Mouse (Mus musculus) T-cell, adult 2 months (primary cell): ENCODE results near the gene Jsrp1.

Experiments used
- DNase-seq: peaks from one replicate; pipeline ENCODE4 v3.0.0; 2022; ENCODE audit warnings: low spot score

The Jsrp1 gene

GRCm38 (mm10) chr10:80792175-80793032 is 20.9 kb downstream of the Jsrp1 start:
- DNase-seq = peak; percentile 15

- DNase-seq = no peak
These were observed 21.7 kb downstream of the Jsrp1 start for GRCm38 (mm10) chr10:80791476-80792174.

DNA sequence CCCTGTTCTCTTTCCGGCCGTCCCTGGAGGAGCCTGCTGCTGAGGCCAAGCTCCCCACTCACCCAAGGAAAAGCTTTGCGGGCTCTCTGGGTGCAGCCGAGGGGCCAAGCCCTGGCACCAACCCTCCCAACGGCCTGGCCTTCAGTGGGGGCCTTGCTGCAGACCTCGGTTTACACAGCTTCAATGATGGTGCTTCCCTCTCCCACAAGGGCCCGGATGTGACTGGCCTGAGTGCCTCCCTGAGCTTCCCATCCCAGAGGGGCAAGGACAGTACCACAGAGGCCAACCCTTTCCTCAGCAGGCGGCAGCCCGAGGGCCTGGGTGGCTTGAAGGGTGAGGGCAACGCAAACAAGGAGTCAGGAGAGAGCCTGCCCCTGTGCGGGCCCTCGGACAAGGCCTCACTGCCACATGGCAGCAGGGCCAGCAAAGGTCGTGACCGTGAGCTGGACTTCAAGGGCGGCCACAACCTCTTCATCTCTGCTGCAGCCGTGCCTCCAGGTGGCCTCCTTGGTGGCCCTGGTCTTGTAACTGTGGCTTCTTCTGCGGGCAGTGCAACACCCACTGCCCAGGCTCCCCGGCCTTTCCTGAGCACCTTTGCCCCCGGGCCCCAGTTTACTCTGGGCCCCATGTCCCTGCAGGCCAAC is 22.4 kb downstream of the Jsrp1 start:
- DNase-seq = no peak

- no peak for DNase-seq
These were observed 25.8 kb downstream of the Jsrp1 start for GRCm38 (mm10) chr10:80787517-80787916.

GRCm38 (mm10) chr10:80785963-80786362 is 27.3 kb downstream of the Jsrp1 start:
- DNase-seq = no peak

DNA sequence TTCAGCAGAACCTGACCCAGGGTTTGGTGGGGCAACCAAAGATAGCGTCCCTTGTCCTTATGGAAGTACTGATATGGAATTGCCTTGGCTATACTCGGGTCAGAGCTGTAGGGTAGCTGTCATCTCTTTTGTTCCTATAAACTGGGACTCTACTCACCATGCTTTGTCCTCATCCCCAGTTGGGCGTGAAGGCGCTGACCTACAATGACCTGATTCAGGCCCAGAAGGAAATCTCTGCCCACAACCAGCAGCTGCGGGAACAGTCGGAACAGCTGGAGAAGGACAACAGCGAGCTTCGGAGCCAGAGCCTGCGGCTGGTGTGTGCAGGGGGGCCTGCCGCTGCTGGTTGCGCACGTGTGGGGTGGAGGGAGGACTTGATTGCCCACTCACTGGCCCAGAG is 28.4 kb downstream of the Jsrp1 start:
- no peak for DNase-seq

DNA sequence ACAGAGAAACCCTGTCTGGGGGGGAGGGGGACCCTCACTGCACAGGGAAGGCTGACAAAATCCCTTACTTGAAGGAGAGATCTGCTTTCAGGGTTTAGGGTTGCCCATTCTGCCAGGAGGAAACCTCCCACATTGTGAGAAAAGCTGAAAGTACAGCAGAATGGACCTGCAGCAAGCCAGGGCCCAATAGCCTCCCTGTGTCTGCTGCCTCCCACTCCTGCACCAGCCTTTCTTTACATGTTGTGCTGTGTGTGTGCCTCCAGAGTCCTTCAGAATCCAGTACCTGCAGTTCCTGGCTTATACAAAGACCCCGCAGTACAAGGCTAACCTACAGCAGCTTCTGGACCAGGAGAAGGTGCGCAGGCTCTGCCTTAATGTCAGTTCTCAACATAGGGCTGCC is 29.0 kb downstream of the Jsrp1 start:
- DNase-seq = no peak

GRCm38 (mm10) chr10:80779565-80779964 is 33.7 kb downstream of the Jsrp1 start:
- no peak for DNase-seq

DNA sequence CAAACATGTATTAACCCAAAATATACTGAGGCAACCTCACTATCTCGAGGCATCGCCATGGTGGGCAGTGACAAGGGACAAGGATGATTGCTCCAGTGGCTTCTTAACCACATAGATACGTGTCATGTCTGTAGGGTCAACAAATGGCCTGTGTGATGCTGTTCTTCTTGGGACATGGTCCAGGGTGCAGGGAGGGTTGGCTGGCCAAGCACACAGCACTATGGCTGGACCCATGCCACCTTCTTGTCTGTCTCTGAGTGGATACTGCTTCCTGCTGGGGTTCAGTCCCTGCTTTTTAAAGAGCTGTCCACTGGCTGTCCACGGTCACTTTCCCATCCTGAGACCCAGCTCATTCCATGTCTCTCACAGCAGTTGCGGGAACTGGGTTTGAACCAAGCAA is 36.2 kb downstream of the Jsrp1 start:
- no peak for DNase-seq

DNA sequence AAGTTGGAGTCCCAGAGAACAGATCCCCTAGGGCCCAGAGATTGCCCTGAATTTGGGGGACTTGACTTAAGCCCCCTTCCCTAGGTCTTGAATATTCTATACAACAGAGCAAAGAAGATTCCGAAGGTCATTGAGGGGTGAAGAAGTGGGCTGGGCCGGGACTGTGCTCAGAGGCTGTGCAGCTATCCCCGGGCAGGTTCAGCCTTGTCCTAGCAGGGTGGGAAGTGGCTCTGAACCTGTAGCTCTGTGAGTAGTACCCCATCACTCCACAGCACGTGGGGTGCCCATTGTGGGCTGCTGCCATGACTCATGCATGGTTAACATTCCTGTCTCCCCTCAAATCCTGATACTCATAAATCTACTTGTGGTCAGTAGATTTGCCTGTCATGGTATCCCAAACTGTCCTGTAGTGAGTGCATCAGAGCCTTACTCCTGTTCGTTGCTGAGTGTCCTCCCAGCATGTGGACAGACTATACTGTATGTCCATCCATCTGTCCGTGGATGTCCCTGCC is 36.9 kb downstream of the Jsrp1 start:
- no peak for DNase-seq

GRCm38 (mm10) chr10:80775731-80776130 is 37.6 kb downstream of the Jsrp1 start:
- DNase-seq = no peak

GRCm38 (mm10) chr10:80774981-80775380 is 38.3 kb downstream of the Jsrp1 start:
- DNase-seq = no peak

GRCm38 (mm10) chr10:80774549-80774948 is 38.7 kb downstream of the Jsrp1 start:
- peak; percentile 57 for DNase-seq

DNA sequence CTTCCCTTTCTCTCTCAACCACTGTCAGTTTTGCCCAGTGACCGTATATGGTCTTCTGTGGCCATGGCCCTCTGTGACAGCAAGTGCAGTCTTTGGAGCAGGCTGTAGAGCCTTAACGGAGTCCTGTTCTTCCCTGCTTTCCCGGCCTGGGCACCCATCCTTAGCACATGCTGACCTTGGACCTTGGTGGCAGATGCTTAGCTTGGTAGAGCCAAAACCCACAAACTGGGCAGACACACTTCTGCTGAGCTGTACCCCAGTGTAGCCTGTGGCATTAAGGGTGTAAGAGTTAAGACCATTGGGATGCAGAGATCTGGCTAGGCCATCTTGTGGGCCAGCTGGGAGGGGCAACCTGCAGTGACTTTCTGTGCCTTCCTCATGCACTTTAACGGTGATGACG is 39.5 kb downstream of the Jsrp1 start:
- no peak for DNase-seq

GRCm38 (mm10) chr10:80768365-80768764 is 44.9 kb downstream of the Jsrp1 start:
- DNase-seq = no peak

- no peak for DNase-seq
These were observed 47.0 kb downstream of the Jsrp1 start for GRCm38 (mm10) chr10:80766161-80766815.

DNA sequence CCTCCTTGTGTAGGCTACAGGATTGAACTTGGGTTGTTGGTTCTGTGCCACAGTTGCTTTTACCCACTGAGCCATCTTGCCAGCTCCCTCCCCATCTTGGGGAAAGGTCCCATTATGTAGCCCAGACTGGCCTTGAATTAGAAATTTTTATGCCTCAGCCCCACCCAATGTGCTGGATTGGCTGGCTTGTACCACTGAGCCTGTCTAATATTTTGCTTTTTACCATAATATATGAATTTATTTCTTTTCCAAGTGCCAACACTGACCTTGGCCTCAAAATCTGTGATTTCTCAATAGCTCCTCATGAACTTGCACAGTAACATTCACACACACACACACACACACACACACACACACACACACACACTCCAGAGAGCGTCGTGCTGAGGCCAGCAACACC is 47.6 kb downstream of the Jsrp1 start:
- DNase-seq = no peak

DNA sequence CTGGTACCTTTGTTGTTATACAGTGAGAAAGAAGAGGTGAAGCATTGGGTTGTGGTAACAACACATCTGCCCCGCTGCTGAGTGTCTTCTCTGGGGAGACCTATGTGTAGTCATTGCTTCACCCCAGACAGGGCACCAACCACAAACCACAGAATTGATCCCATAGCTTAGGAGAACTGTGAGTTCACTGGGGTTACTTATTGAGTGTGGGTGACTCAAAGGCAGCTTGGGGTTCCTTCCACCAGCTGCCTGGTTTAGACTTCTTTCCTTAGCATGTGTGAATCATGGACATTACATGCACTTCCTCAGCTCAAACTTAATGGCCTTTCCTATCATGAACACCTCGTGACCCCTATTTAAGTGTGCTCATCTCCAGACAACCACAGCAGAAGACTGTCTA is 49.8 kb downstream of the Jsrp1 start:
- peak; percentile 45 for DNase-seq

DNA sequence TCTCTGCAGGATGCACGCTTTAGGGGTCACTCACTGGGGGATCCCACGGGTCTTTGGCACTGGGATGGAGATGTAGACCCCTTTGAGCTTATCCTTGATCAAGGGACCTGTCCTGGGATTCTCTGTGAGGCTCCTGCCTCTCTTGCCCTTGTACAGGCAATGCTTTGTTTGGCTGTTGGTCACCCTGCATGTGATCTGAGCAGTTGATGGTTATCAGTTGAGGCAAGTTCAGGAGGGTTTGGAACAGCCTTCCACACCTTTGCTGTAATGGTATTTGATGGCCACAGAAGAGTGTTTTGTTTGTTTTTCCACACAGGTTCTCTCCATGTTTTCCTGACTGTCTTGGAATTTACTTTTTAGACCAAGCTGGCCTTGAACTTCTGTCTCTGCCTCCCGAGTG is 51.5 kb downstream of the Jsrp1 start:
- no peak for DNase-seq

DNA sequence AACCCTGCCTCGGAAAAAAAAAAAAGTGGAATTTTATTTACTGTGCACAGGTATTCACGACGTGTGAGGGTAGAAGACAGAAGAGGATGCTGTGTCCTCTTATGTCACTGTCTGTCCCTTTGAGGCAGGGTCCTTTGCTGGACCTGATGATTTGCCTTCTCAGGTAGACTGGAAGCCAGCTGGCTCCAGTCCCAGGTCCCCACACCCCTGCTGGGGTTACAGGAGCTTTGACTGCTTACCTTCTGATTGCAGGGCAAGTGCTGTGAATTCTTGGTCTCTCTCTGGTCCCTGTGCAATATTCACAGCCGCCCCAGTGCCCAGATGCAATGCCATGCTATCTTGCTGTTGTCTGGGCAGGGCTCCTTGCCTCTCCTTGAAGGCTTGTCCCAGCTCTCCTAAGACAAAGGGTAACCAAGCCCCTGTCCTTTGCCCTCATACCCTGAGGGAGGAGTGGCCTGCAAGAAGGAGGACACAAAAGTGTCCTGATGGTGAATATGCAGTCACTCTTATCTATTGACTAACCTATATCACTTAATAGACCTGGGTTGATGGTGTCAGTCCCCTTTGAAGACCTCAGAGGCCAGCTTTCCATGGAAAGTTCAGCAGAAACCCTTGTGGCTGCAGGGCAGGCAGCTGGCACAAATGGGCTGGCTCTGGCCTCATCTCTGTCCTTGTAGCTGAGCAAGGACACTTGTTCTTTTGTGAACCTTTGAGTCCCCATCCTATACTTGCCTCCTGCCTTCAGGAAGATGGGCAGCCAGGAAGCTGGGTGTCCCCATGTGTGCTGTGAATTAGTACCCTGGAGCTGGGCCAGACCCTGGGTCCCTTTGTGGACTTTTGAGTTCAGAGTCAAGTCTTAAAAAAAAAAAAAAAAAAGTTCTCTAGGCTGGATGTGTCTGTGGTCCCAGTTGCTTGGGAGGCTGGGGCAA is 52.4 kb downstream of the Jsrp1 start:
- DNase-seq = no peak

DNA sequence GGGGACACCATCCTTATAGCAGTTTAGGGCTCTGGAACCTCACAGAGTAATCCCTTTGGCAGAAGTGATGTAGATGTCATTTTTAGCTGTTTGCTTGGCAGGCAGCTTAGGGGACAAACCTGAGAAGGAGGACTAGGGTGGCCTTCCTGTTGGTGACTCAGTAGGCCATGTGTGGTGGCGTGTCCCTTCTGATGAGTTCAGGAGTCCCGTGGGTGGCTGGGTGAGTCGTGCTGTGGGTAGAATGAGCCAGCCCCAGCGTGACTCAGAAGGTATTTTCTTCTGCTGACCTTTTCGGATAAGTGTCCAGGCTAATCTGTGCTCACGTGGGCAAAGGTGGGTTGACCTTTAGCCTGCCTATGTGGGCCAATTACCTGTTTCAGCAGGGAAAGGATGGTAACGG is 54.6 kb downstream of the Jsrp1 start:
- DNase-seq = no peak
